8 mouse cellular contexts compared by ENCODE assay signal in the genomic region with DNA sequence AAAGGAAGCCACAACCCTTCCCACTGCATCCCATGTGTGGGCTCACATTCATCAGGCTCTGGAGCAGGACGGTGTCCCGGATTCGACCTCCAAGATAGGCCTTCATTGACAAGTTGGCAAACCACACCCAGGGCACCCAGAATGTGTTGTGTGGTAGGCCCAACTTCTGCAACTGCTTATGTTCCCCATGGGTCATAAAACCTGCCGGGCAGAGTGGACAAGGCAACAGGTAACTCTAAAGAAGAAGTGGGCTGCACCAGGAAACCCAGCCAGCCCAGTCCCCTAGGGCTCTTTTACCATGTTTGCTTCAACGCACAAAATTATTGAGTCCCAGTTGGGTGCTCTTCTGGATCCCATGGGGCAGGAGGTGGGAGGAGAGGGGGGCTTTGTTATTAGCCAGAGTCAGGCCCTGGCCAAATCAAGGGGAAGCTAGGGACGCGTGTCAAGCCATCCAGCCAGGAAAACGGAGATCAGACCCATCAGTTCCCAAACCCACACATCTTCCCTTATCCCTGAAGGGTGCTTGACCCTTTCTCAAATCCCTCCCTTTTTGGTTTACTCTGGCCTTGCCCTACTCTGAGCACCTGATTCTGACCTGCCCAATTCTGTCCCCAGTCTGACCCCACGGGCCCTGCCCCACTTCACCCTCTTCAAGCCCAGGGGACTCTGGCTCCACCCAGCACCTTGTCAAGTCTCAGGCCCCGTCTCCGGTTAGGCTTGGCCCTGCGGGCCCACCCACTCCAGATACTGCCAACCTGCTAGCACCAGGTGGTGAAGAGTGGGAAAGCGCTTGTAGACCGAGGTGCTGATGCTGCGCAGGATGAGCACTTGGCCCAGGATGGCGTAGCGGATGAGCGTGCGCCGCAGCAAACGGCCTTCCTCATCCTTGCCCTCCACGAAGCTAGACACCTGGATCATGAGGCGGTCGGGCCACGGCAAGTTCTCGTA. TPM values are rescaled to one million over a fixed set of nuclear protein-coding genes. Genes with fewer than 3 reads are reported as not detected.
A peak's percentile ranks its signal among the peaks of the same experiment; 100 is the strongest.
DNase-seq lines count a peak whose midpoint lies in the region; ATAC-seq and TF ChIP-seq lines count a peak whose summit lies in the region.

No protein-coding gene starts in this region.

- no peak for TF ChIP-seq CTCF in kidney, adult 2 months (conservative IDR thresholded peaks at IDR 0.05; ENCODE audit: insufficient read depth, insufficient read length, low read depth, low read length)

- peak overlapping the region; percentile 54 for H3K27ac ChIP-seq in heart, embryonic 10.5 days
- H3K27ac ChIP-seq in forebrain, embryonic 16.5 days (ENCODE audit: low read length): no peak overlapping the region
- H3K27ac ChIP-seq in lung, embryonic 16.5 days (ENCODE audit: low read length): peak overlapping the region; percentile 7; the same call in 1 of the 2 replicates
- H3K27ac ChIP-seq in kidney, adult 2 months (ENCODE audit: insufficient read depth, low read depth, low read length): no peak overlapping the region

- intact Hi-C loops in heart, postnatal 14 days (cut with DNase I): no loop called here

- H3K9me3 ChIP-seq in heart, embryonic 10.5 days: no peaks in the 10 kb centered on the region
- no peaks in the 10 kb centered on the region for H3K9me3 ChIP-seq in forebrain, embryonic 16.5 days (ENCODE audit: control insufficient read depth, low read length)
- no peaks in the 10 kb centered on the region for H3K9me3 ChIP-seq in lung, embryonic 16.5 days (ENCODE audit: control insufficient read depth, low read length)

- no peak for DNase-seq in heart, embryonic 10.5 days (ENCODE audit: low spot score)
- DNase-seq in heart, postnatal 14 days: no peak
- peak; percentile 54 for DNase-seq in ES-CJ7 (ENCODE audit: low read depth, low spot score)
- no peak for DNase-seq in right cerebral cortex, postnatal 25 days
- no peak for DNase-seq in kidney, adult 2 months

- 0 out of 2 replicates have a peak, but pooled peaks cover 12% of the 10 kb centered on the region for H3K27me3 ChIP-seq in heart, embryonic 10.5 days (ENCODE audit: insufficient read depth, poor library complexity, severe bottlenecking)
- H3K27me3 ChIP-seq in forebrain, embryonic 16.5 days (replicated peaks; ENCODE audit: control insufficient read depth, insufficient read depth, low read length): no peaks in the 10 kb centered on the region
- no peaks in the 10 kb centered on the region for H3K27me3 ChIP-seq in lung, embryonic 16.5 days (ENCODE audit: control insufficient read depth, insufficient read depth, low read depth, low read length)
- no peaks in the 10 kb centered on the region for H3K27me3 ChIP-seq in kidney, adult 2 months (replicated peaks; ENCODE audit: control insufficient read depth, insufficient read depth, low read length)

- H3K4me1 ChIP-seq in heart, embryonic 10.5 days: peaks cover 26% of the 10 kb centered on the region
- H3K4me1 ChIP-seq in forebrain, embryonic 16.5 days (replicated peaks; ENCODE audit: control insufficient read depth, insufficient read depth, low read length): peaks cover 2% of the 10 kb centered on the region; the same call in 1 of the 2 replicates
- H3K4me1 ChIP-seq in lung, embryonic 16.5 days (replicated peaks; ENCODE audit: control insufficient read depth, insufficient read depth, low read length): peaks cover 11% of the 10 kb centered on the region
- H3K4me1 ChIP-seq in kidney, adult 2 months (ENCODE audit: control insufficient read depth, insufficient read depth, low read length): peaks cover 13% of the 10 kb centered on the region

- H3K9ac ChIP-seq in forebrain, embryonic 16.5 days (replicated peaks; ENCODE audit: low read depth, low read length): peak overlapping the region; percentile 7; the same call in 1 of the 2 replicates
- peak overlapping the region; percentile 46 for H3K9ac ChIP-seq in lung, embryonic 16.5 days (ENCODE audit: low read length)

- ATAC-seq in forebrain, embryonic 16.5 days: peak; percentile 69
- ATAC-seq in lung, embryonic 16.5 days (ENCODE audit: low read depth): peak; percentile 39
- ATAC-seq in monocyte, adult 5-6 weeks (replicated peaks; ENCODE audit: insufficient number of reproducible peaks, low FRiP score, low TSS enrichment, poor library complexity, severe bottlenecking): no peak

- peak overlapping the region; percentile 51 for H3K4me3 ChIP-seq in heart, embryonic 10.5 days
- H3K4me3 ChIP-seq in forebrain, embryonic 16.5 days (replicated peaks; ENCODE audit: low read length): peak overlapping the region; percentile 22
- H3K4me3 ChIP-seq in lung, embryonic 16.5 days (ENCODE audit: low read length): peak overlapping the region; percentile 33
- no peak overlapping the region for H3K4me3 ChIP-seq in kidney, adult 2 months (ENCODE audit: insufficient read depth, low read depth, low read length)

- H3K4me2 ChIP-seq in forebrain, embryonic 16.5 days (ENCODE audit: low read length): peak overlapping the region; percentile 29
- H3K4me2 ChIP-seq in lung, embryonic 16.5 days (ENCODE audit: low read depth, low read length): peak overlapping the region; percentile 58

- H3K36me3 ChIP-seq in heart, embryonic 10.5 days: no peaks in the 10 kb centered on the region
- no peaks in the 10 kb centered on the region for H3K36me3 ChIP-seq in forebrain, embryonic 16.5 days (ENCODE audit: control insufficient read depth, insufficient read depth)
- H3K36me3 ChIP-seq in lung, embryonic 16.5 days (ENCODE audit: control insufficient read depth, insufficient read depth, low read length): no peaks in the 10 kb centered on the region
- H3K36me3 ChIP-seq in kidney, adult 2 months (ENCODE audit: control insufficient read depth, insufficient read depth, low read length): no peaks in the 10 kb centered on the region

- TF ChIP-seq POLR2A in kidney, adult 2 months (IDR thresholded peaks at IDR 0.05; ENCODE audit: low read depth, low read length): no peak

- 43% methylated on average over 26 of the region's 26 CpGs for WGBS in heart, embryonic 10.5 days
- WGBS in forebrain, embryonic 16.5 days: 47% methylated on average over 26 of the region's 26 CpGs
- WGBS in lung, embryonic 16.5 days: 51% methylated on average over 26 of the region's 26 CpGs
- 63% methylated on average over 26 of the region's 26 CpGs for WGBS in kidney, adult 2 months

RNA-seq across cellular contexts. Expression of a gene that starts 9.1 kb away (rescaled TPM):
- 0.73 and 0.95 TPM in 2 replicates for polyA plus RNA-seq in heart, embryonic 10.5 days (2016; fragmentation: Nextera tagmentation; extraction: Ambion mirVana)
- total RNA-seq in heart, postnatal 14 days (2021): under 1 TPM; 0.17 to 0.29 TPM
- 1.2 and 1.5 TPM in 2 replicates for polyA plus RNA-seq in forebrain, embryonic 16.5 days (2015; fragmentation: Nextera tagmentation; extraction: Ambion mirVana)
- polyA plus RNA-seq in lung, embryonic 16.5 days (2015; fragmentation: Nextera tagmentation; extraction: Ambion mirVana): 1.1 and 1.4 TPM in 2 replicates
- total RNA-seq in monocyte, adult 5-6 weeks (2017): 0.21 TPM in 1 of 3 replicates, not detected in the others
- 0.33 and 0.38 TPM in 2 replicates for polyA plus RNA-seq in kidney, adult 2 months (2012; rRNA removed)

RNA-seq across cellular contexts. Expression of a gene that starts 9.2 kb away (rescaled TPM):
- 51.5 and 57.6 TPM in 2 replicates for polyA plus RNA-seq in heart, embryonic 10.5 days (2016; fragmentation: Nextera tagmentation; extraction: Ambion mirVana)
- total RNA-seq in heart, postnatal 14 days (2021): 1 to 10 TPM; 9.7 to 9.9 TPM
- 18.0 and 18.4 TPM in 2 replicates for polyA plus RNA-seq in forebrain, embryonic 16.5 days (2015; fragmentation: Nextera tagmentation; extraction: Ambion mirVana)
- polyA plus RNA-seq in lung, embryonic 16.5 days (2015; fragmentation: Nextera tagmentation; extraction: Ambion mirVana): 30.3 and 33.0 TPM in 2 replicates
- 0.39 to 3.0 TPM in 2 of 3 replicates, not detected in the other for total RNA-seq in monocyte, adult 5-6 weeks (2017)
- 66.0 and 90.9 TPM in 2 replicates for polyA plus RNA-seq in kidney, adult 2 months (2012; rRNA removed)

RNA-seq across cellular contexts. Expression of a gene that starts 11.9 kb away (rescaled TPM):
- 1,706 and 1,823 TPM in 2 replicates for polyA plus RNA-seq in heart, embryonic 10.5 days (2016; fragmentation: Nextera tagmentation; extraction: Ambion mirVana)
- 1,000 to 10,000 TPM; 2,034 to 2,074 TPM for total RNA-seq in heart, postnatal 14 days (2021)
- polyA plus RNA-seq in forebrain, embryonic 16.5 days (2015; fragmentation: Nextera tagmentation; extraction: Ambion mirVana): 1,497 and 1,681 TPM in 2 replicates
- polyA plus RNA-seq in lung, embryonic 16.5 days (2015; fragmentation: Nextera tagmentation; extraction: Ambion mirVana): 1,957 and 1,991 TPM in 2 replicates
- total RNA-seq in monocyte, adult 5-6 weeks (2017): 676 to 886 TPM (median 682 TPM) in 3 replicates
- 8,110 and 8,726 TPM in 2 replicates for polyA plus RNA-seq in kidney, adult 2 months (2012; rRNA removed)

RNA-seq across cellular contexts. Expression of a gene that starts 49.1 kb away (rescaled TPM):
- 16.5 and 19.0 TPM in 2 replicates for polyA plus RNA-seq in heart, embryonic 10.5 days (2016; fragmentation: Nextera tagmentation; extraction: Ambion mirVana)
- 10 to 100 TPM; 33.0 to 36.3 TPM for total RNA-seq in heart, postnatal 14 days (2021)
- polyA plus RNA-seq in forebrain, embryonic 16.5 days (2015; fragmentation: Nextera tagmentation; extraction: Ambion mirVana): 14.1 and 20.9 TPM in 2 replicates
- polyA plus RNA-seq in lung, embryonic 16.5 days (2015; fragmentation: Nextera tagmentation; extraction: Ambion mirVana): 72.0 and 76.0 TPM in 2 replicates
- 1.1 TPM in 1 of 3 replicates, not detected in the others for total RNA-seq in monocyte, adult 5-6 weeks (2017)
- polyA plus RNA-seq in kidney, adult 2 months (2012; rRNA removed): 382 and 459 TPM in 2 replicates

Comparison
In these comparisons a context has a peak if more than half of its experiments do, and no peak if none do; other contexts are left out.
1. H3K27ac ChIP-seq: peak in heart, embryonic 10.5 days (single experiment) and lung, embryonic 16.5 days (single experiment); none in forebrain, embryonic 16.5 days (single experiment) and kidney, adult 2 months (single experiment).